Mouse (Mus musculus): Measurements from ENCODE around the gene Dner. TPM values are rescaled to one million over a fixed set of nuclear protein-coding genes. Genes with fewer than 3 reads are reported as not detected.

The Dner gene
- total RNA-seq, 2 experiments from 2014 or later, result 303 to 312 TPM

- intact Hi-C loops (cut with DNase I), result no loop called here
- no peak for DNase-seq (ENCODE audit: extremely low spot score in 1 of 2, low spot score in 2 of 2)
Measured at GRCm38 (mm10) chr1:84479976-84480375, 216.0 kb downstream of the Dner start.

- no peak for DNase-seq (ENCODE audit: extremely low spot score in 1 of 2, low spot score in 2 of 2)
Measured at GRCm38 (mm10) chr1:84474274-84474673, 221.7 kb downstream of the Dner start.

GRCm38 (mm10) chr1:84472260-84472659 lies 223.8 kb downstream of the Dner start:
- no peak for DNase-seq (ENCODE audit: extremely low spot score in 1 of 2, low spot score in 2 of 2)
- intact Hi-C loops (cut with DNase I), result no loop called here

More at GRCm38 (mm10) chr1:84474274-84474673, 221.7 kb downstream of the Dner start:
- intact Hi-C loops (cut with DNase I), result no loop called here

GRCm38 (mm10) chr1:84470342-84470741 lies 225.7 kb downstream of the Dner start:
- intact Hi-C loops (cut with DNase I), result no loop called here
- DNase-seq (ENCODE audit: extremely low spot score in 1 of 2, low spot score in 2 of 2), result no peak

- DNase-seq (ENCODE audit: extremely low spot score in 1 of 2, low spot score in 2 of 2), result no peak
- intact Hi-C loops (cut with DNase I), result no loop called here
Measured at GRCm38 (mm10) chr1:84467664-84468063, 228.4 kb downstream of the Dner start.

GRCm38 (mm10) chr1:84464761-84465160 lies 231.3 kb downstream of the Dner start:
- no peak for DNase-seq (ENCODE audit: extremely low spot score in 1 of 2, low spot score in 2 of 2)
- intact Hi-C loops (cut with DNase I), result no loop called here

- intact Hi-C loops (cut with DNase I), result no loop called here
Measured at GRCm38 (mm10) chr1:84463976-84464662, 231.9 kb downstream of the Dner start.

GRCm38 (mm10) chr1:84449566-84450278 lies 246.3 kb downstream of the Dner start:
- DNase-seq (ENCODE audit: extremely low spot score in 1 of 2, low spot score in 2 of 2), result no peak
- intact Hi-C loops (cut with DNase I), result no loop called here

More at GRCm38 (mm10) chr1:84463976-84464662, 231.9 kb downstream of the Dner start:
- DNase-seq (ENCODE audit: extremely low spot score in 1 of 2, low spot score in 2 of 2), result no peak

- intact Hi-C loops (cut with DNase I), result no loop called here
- DNase-seq (ENCODE audit: extremely low spot score in 1 of 2, low spot score in 2 of 2), result peak; percentile 33 to 79
Measured at GRCm38 (mm10) chr1:84443640-84444039, 252.4 kb downstream of the Dner start.

GRCm38 (mm10) chr1:84443050-84443449 lies 253.0 kb downstream of the Dner start:
- intact Hi-C loops (cut with DNase I), result no loop called here
- no peak for DNase-seq (ENCODE audit: extremely low spot score in 1 of 2, low spot score in 2 of 2)

- intact Hi-C loops (cut with DNase I), result no loop called here
- no peak for DNase-seq (ENCODE audit: extremely low spot score in 1 of 2, low spot score in 2 of 2)
Measured at GRCm38 (mm10) chr1:84441419-84441818, 254.6 kb downstream of the Dner start.

GRCm38 (mm10) chr1:84437565-84437964 lies 258.5 kb downstream of the Dner start:
- intact Hi-C loops (cut with DNase I), result no loop called here
- DNase-seq (ENCODE audit: extremely low spot score in 1 of 2, low spot score in 2 of 2), result no peak

GRCm38 (mm10) chr1:84436281-84436680 lies 259.7 kb downstream of the Dner start:
- no peak for DNase-seq (ENCODE audit: extremely low spot score in 1 of 2, low spot score in 2 of 2)
- intact Hi-C loops (cut with DNase I), result no loop called here

GRCm38 (mm10) chr1:84433291-84433980 lies 262.6 kb downstream of the Dner start:
- DNase-seq (ENCODE audit: extremely low spot score in 1 of 2, low spot score in 2 of 2), result no peak
- intact Hi-C loops (cut with DNase I), result loop anchor here (5.0 kb wide), 2 partner anchors 149 to 264 kb away; partner anchors contain the start of gene Dner

GRCm38 (mm10) chr1:84432311-84432710 lies 263.7 kb downstream of the Dner start:
- DNase-seq (ENCODE audit: extremely low spot score in 1 of 2, low spot score in 2 of 2), result no peak
- intact Hi-C loops (cut with DNase I), result loop anchor here (5.0 kb wide), 2 partner anchors 150 to 265 kb away; partner anchors contain the start of gene Dner

- DNase-seq (ENCODE audit: extremely low spot score in 1 of 2, low spot score in 2 of 2), result no peak
- intact Hi-C loops (cut with DNase I), result no loop called here
Measured at GRCm38 (mm10) chr1:84428331-84428730, 267.7 kb downstream of the Dner start.

- intact Hi-C loops (cut with DNase I), result no loop called here
- peak; percentile 42 to 54 for DNase-seq (ENCODE audit: extremely low spot score in 1 of 2, low spot score in 2 of 2)
Measured at GRCm38 (mm10) chr1:84427757-84428156, 268.3 kb downstream of the Dner start.

GRCm38 (mm10) chr1:84426679-84427078 lies 269.3 kb downstream of the Dner start:
- no peak for DNase-seq (ENCODE audit: extremely low spot score in 1 of 2, low spot score in 2 of 2)
- intact Hi-C loops (cut with DNase I), result no loop called here

- DNase-seq (ENCODE audit: extremely low spot score in 1 of 2, low spot score in 2 of 2), result no peak
- intact Hi-C loops (cut with DNase I), result no loop called here
Measured at GRCm38 (mm10) chr1:84422881-84423280, 273.1 kb downstream of the Dner start.

- DNase-seq (ENCODE audit: extremely low spot score in 1 of 2, low spot score in 2 of 2), result no peak
- intact Hi-C loops (cut with DNase I), result no loop called here
Measured at GRCm38 (mm10) chr1:84421845-84422244, 274.2 kb downstream of the Dner start.

All from left cerebral cortex, postnatal 10 days (tissue).